In the genomic region with DNA sequence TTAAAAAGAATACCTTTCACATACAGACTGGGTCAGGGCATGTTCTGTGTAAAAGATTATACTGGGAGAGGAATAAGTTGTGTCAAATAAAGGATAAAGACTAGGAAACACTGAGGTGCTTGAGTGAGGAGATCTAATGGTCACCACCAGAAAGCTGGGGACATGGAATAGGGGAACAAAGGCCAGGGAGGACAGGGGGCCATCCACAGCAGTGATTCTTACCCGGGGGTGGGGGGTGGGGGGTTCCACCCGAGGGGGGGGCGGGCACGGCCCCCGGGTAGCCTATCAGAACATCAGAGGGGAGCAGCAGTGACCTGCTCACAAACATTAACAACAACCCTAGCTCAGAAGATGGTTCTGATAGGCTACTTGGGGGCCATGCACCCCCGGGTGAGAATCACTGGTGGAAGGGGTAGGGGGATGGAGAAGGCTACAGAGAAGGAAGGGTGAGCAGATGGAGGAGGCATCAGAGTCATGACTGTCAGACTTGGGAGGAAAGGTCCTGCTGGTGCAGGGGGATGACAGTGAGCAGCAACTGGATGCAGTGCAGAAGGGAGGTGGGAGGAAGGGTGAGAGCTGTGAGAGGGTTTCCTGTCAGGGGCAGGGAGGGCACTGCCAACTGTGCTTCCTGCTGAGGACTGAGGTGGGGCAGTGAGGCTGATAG, we compare ENCODE assay signal across 8 mouse cellular contexts.
DNase-seq lines count a peak whose midpoint lies in the region; ATAC-seq lines count a peak whose summit lies in the region.
"Not testable (repeated sequence)": the region's sequence is repeated elsewhere in the genome, so short reads cannot be mapped to it uniquely, and the experiment has no call there.

No protein-coding gene starts in this region.

- H3K4me1 ChIP-seq in embryonic facial prominence, embryonic 14.5 days (ENCODE audit: control insufficient read depth, insufficient read depth, low read length); limb, embryonic 10.5 days: not testable (repeated sequence)

- DNase-seq in adrenal gland, adult 8-10 months, result peak; percentile 12
- not testable (repeated sequence) for DNase-seq in embryonic facial prominence, embryonic 14.5 days (ENCODE audit: low spot score)
- peak; percentile 9 for DNase-seq in heart, adult 8-10 months (ENCODE audit: low spot score)
- DNase-seq in kidney, adult 11 months, result peak; percentile 12
- peak; percentile 54 for DNase-seq in limb, embryonic 10.5 days (ENCODE audit: low spot score)
- DNase-seq in mesoderm, embryonic 11.5 days (ENCODE audit: low read depth, low spot score), result peak; percentile 19
- peak; percentile 58 to 62 for DNase-seq in right cerebral cortex, postnatal 10 days (ENCODE audit: low spot score in 2 of 2)
- DNase-seq in urinary bladder, adult 2 months (ENCODE audit: low spot score), result peak; percentile 40

- H3K27ac ChIP-seq in embryonic facial prominence, embryonic 14.5 days (replicated peaks; ENCODE audit: low read depth, low read length), result not testable (repeated sequence)
- H3K27ac ChIP-seq in limb, embryonic 10.5 days, result 0 out of 2 replicates have a peak overlapping the region, but pooled peaks have one; percentile 0

- not testable (repeated sequence) for H3K27me3 ChIP-seq in embryonic facial prominence, embryonic 14.5 days (replicated peaks; ENCODE audit: control insufficient read depth, insufficient read depth, low read length); limb, embryonic 10.5 days (ENCODE audit: low read depth, poor library complexity, severe bottlenecking)

- ATAC-seq in embryonic facial prominence, embryonic 14.5 days (ENCODE audit: low read depth), result peak; percentile 70

- H3K9ac ChIP-seq in embryonic facial prominence, embryonic 14.5 days (ENCODE audit: low read depth, low read length), result not testable (repeated sequence)

- peaks cover 25% of the 10 kb centered on the region for H3K36me3 ChIP-seq in embryonic facial prominence, embryonic 14.5 days (ENCODE audit: control insufficient read depth, insufficient read depth, low read length)
- peaks cover 27% of the 10 kb centered on the region for H3K36me3 ChIP-seq in limb, embryonic 10.5 days

- not testable (repeated sequence) for H3K4me2 ChIP-seq in embryonic facial prominence, embryonic 14.5 days (ENCODE audit: low read depth, low read length)

- not testable (repeated sequence) for H3K9me3 ChIP-seq in embryonic facial prominence, embryonic 14.5 days (ENCODE audit: control insufficient read depth, low read length); limb, embryonic 10.5 days (replicated peaks)

- 77% methylated on average over 6 of the region's 6 CpGs for WGBS in embryonic facial prominence, embryonic 14.5 days
- 80% methylated on average over 6 of the region's 6 CpGs for WGBS in limb, embryonic 10.5 days

- not testable (repeated sequence) for H3K4me3 ChIP-seq in embryonic facial prominence, embryonic 14.5 days (ENCODE audit: low read depth, low read length); limb, embryonic 10.5 days
